Mouse (Mus musculus) C3H10T1/2 (cell line): ENCODE results near the gene Bloc1s2. TPM values are rescaled to one million over a fixed set of nuclear protein-coding genes. Genes with fewer than 3 reads are reported as not detected.

Experiments
- polyA plus RNA-seq, 2 experiments: library from polyadenylated mRNA; unstranded; fragments of >200 nt; fragmentation: generic; extraction: Trizol; gene quantifications; one replicate each; pipeline ENCODE4 v1.2.1; 2012; ENCODE audit warnings: missing spikeins in 2 of 2

The Bloc1s2 gene
- polyA plus RNA-seq = 10 to 100 TPM; 25.3 to 56.9 TPM

GRCm38 (mm10) chr19:44145702-44146567, at the start of gene Bloc1s2:
TSS of gene Bloc1s2 (minus strand) at chr19:44146446.

GRCm38 (mm10) chr19:44192342-44192741, 46.1 kb upstream of the Bloc1s2 start, which contains the start of gene Pkd2l1:
TSS of gene Pkd2l1 (minus strand) at chr19:44192442.

GRCm38 (mm10) chr19:44135072-44135959, 10.9 kb downstream of the Bloc1s2 start, which contains the start of gene Cwf19l1:
TSS of gene Cwf19l1 (minus strand) at chr19:44135876.

GRCm38 (mm10) chr19:44106831-44107660, 39.2 kb downstream of the Bloc1s2 start, which contains the start of gene Chuk:
TSS of gene Chuk (minus strand) at chr19:44107480.

Other genes starting within 250 kb of the Bloc1s2 start
- gene Dnmbp, start 206.3 kb downstream of the Bloc1s2 start, polyA plus RNA-seq = 10 to 100 TPM in 1 of 2 experiments, 1 to 10 TPM in 1; 4.0 to 19.8 TPM
- not detected for gene Cpn1, start 159.9 kb downstream of the Bloc1s2 start, polyA plus RNA-seq
- under 1 TPM in 1 of 2 experiments, not detected in 1; 0.07 TPM for gene Cyp2c23, start 117.2 kb downstream of the Bloc1s2 start, polyA plus RNA-seq
- 1 to 10 TPM; 1.2 to 6.2 TPM for gene Erlin1, start 76.7 kb downstream of the Bloc1s2 start, polyA plus RNA-seq
- 1 to 10 TPM in 1 of 2 experiments, under 1 TPM in 1; 0.41 to 7.2 TPM for gene Chuk, start 39.0 kb downstream of the Bloc1s2 start, polyA plus RNA-seq
- gene Cwf19l1, start 10.6 kb downstream of the Bloc1s2 start, polyA plus RNA-seq = 10 to 100 TPM; 11.8 to 15.1 TPM
- under 1 TPM in 1 of 2 experiments, not detected in 1; 0.01 TPM for gene Pkd2l1, start 46.0 kb upstream of the Bloc1s2 start, polyA plus RNA-seq
- under 1 TPM in 1 of 2 experiments, not detected in 1; 0.08 TPM for gene Scd3, start 56.8 kb upstream of the Bloc1s2 start, polyA plus RNA-seq
- 100 to 1,000 TPM in 1 of 2 experiments, 10 to 100 TPM in 1; 23.2 to 157 TPM for gene Scd2, start 147.2 kb upstream of the Bloc1s2 start, polyA plus RNA-seq
- under 1 TPM; 0.05 to 0.30 TPM for gene Scd4, start 186.6 kb upstream of the Bloc1s2 start, polyA plus RNA-seq